Mouse (Mus musculus) heart, embryonic 13.5 days (tissue): ENCODE measurements at regions not wholly inside any gene's neighbourhood (a gene's known extent, or its start where the extent isn't known, plus 50 kb on each side); places are given as distances from the start of the nearest gene placed in this dataset.

Experiments used
- ATAC-seq: fragments of 200-750 bp; cut with Nextera tagmentation; 2 replicates; pipeline ENCODE4 v1.8.0; 2017; ENCODE audit warnings: moderate TSS enrichment; ENCODE audit not compliant: insufficient number of reproducible peaks, low FRiP score, low TSS enrichment; ENCODE audit errors: extremely low read depth
- H3K27ac ChIP-seq: fragments of 300-500 bp; sonication (generic); replicated peaks from 2 replicates; pipeline ENCODE4 v1.5.1; 2015; ENCODE audit warnings: moderate library complexity, mild to moderate bottlenecking, inconsistent platforms
- H3K27me3 ChIP-seq: fragments of 300-500 bp; sonication (generic); replicated peaks from 2 replicates; pipeline ENCODE4 v1.6.1; 2015; ENCODE audit warnings: mild to moderate bottlenecking, inconsistent platforms
- H3K36me3 ChIP-seq: fragments of 300-500 bp; sonication (generic); 2 replicates; pipeline ENCODE4 v1.6.1; 2015; ENCODE audit warnings: mild to moderate bottlenecking, inconsistent platforms
- H3K4me1 ChIP-seq: fragments of 300-500 bp; sonication (generic); 2 replicates; pipeline ENCODE4 v1.6.1; 2015; ENCODE audit warnings: inconsistent platforms
- H3K4me2 ChIP-seq: fragments of 300-500 bp; sonication (generic); 2 replicates; pipeline ENCODE4 v1.6.1; 2015; ENCODE audit warnings: inconsistent platforms, mild to moderate bottlenecking, moderate library complexity
- H3K4me3 ChIP-seq: fragments of 300-500 bp; sonication (generic); 2 replicates; pipeline ENCODE4 v1.5.1; 2015; ENCODE audit warnings: moderate library complexity, mild to moderate bottlenecking, inconsistent platforms
- H3K9ac ChIP-seq: fragments of 300-500 bp; sonication (generic); 2 replicates; pipeline ENCODE4 v1.6.1; 2015; ENCODE audit warnings: inconsistent platforms, mild to moderate bottlenecking, moderate library complexity
- H3K9me3 ChIP-seq: fragments of 300-500 bp; sonication (generic); 2 replicates; pipeline ENCODE4 v1.6.1; 2016; ENCODE audit warnings: inconsistent platforms
- WGBS: fragments of 180-500 bp; shearing (Covaris S2); methylation state at CpG from one replicate; pipeline ENCODE4 v1.1.7; 2015; ENCODE audit warnings: mixed read lengths; 5-methylcytosine and 5-hydroxymethylcytosine counted together

- no peaks in the 10 kb centered on the region for H3K36me3 ChIP-seq
- no peak for ATAC-seq
- H3K4me3 ChIP-seq = no peak overlapping the region
- no peak overlapping the region for H3K9ac ChIP-seq
- no peak overlapping the region for H3K27ac ChIP-seq
- H3K27me3 ChIP-seq = no peaks in the 10 kb centered on the region
- WGBS = 63% methylated on average over 7 of the region's 7 CpGs
- H3K9me3 ChIP-seq = no peaks in the 10 kb centered on the region
- H3K4me2 ChIP-seq = no peak overlapping the region
- H3K4me1 ChIP-seq = no peaks in the 10 kb centered on the region
Observed at GRCm38 (mm10) chr19:19747821-19748488, 637.0 kb upstream of the Rorb start.

DNA sequence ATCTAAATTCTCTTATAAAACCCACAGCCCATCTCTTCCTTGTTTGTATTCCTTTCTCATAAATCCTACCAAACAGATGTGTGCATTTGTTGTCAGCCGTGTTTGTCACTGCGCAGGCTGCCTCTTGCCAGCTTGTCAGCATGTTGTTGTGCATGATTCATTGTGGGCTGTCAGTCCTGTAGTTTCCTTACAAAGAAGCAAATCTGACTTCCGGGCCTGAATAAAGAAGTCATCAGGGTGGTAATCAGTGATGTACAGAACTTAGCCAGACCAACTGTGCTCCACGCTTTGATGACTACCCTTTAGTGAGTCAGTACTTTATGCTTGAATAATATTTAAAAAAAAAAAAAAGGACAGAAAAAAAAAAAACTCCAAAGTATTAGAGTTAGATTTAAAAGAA is 608.9 kb upstream of the Rorb start:
- Histone ChIP-seq H3K4me3 (no peak overlapping the region), H3K36me3 (no peaks in the 10 kb centered on the region), H3K4me1 (no peaks in the 10 kb centered on the region), H3K9ac (no peak overlapping the region), H3K4me2 (no peak overlapping the region), H3K27me3 (no peaks in the 10 kb centered on the region), H3K27ac (no peak overlapping the region), H3K9me3 (no peaks in the 10 kb centered on the region)
- 78% methylated on average over 4 of the region's 4 CpGs for WGBS
- no peak for ATAC-seq
